Mouse (Mus musculus): Measurements from ENCODE around the gene Rph3al.

GRCm38 (mm10) chr11:75963730-75964475 is 25.7 kb upstream of the Rph3al start:
- TF ChIP-seq CTCF (IDR thresholded peaks at IDR 0.05; ENCODE audit: insufficient read depth, low read depth, low read length) (no peak), POLR2A (IDR thresholded peaks at IDR 0.05; ENCODE audit: insufficient read depth, low read depth, low read length) (no peak)
